Mouse (Mus musculus) embryo, embryonic 11.5 days (tissue): ENCODE results near the gene Itprip.
A peak's percentile ranks its signal among the peaks of the same experiment; 100 is the strongest.

Experiments
- DNase-seq: peaks from one replicate; pipeline ENCODE4 v3.0.0-alpha.2; 2012; ENCODE audit warnings: low read depth, low spot score

The Itprip gene

DNA sequence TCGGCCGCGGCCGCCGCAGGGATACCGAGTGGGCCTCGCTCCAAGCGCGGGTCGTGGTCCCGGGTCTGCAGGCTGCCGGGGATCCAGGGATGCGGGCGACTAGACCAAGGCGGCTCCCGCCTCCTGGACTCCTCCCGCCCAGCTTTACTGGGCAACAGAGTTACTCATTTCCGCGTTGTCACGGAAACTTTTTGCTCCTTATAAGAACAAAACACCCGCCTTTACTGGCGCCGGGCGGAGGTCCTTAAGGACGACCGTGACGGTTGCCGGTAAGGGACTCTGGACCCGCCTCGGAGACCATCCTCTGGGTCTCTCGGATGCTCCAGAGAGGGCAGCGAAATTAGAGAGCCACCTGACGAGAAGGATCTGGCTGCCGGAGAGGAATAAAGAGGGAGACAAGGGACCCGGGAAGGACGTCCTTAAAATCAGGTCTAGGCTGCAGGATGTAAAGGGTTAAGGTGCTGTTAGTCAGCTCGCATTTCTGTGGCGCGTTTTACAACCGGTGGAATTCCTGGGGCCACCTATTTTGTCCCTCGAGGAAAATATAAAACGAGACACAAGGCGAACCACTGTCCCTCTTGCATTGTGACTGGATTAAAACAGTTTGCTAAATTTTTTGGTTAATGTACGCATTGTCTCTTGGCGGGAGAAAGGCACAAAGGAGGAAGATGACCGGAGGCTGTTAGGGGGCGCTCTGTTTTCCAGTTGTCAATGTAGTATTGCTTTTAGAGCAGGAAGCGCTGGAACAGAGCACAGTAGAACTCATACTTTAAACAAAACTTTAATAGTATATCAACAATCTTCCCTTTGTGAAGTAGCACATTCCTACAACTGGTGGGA, at the start of gene Itprip, which contains the start of gene Cfap43:
Gene Itprip, minus strand, starts transcription at position 174 of the 840 bp plus-strand sequence.
Gene Cfap43, minus strand, starts transcription at position 162 of the 840 bp plus-strand sequence.
- peak; percentile 80 for DNase-seq

DNA sequence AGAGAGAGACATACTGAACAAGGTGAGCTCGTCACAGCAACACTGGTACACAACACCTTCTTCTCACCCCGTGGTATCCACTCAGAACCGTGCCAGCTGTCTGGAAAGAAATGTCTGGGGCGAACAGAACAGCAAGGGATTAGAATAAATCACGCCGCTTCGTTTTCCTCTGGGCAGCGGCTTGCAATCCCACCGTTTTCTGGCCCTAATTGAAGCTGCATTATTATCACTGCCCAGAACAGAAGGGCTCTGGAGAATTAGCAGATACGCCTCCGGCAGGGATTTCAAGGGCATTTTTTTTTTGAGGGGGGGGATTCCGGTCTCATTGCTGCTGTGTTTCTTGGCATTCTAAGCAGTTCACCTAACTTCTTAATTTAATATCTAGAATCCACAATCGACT, 39.1 kb upstream of the Itprip start:
- DNase-seq = no peak

DNA sequence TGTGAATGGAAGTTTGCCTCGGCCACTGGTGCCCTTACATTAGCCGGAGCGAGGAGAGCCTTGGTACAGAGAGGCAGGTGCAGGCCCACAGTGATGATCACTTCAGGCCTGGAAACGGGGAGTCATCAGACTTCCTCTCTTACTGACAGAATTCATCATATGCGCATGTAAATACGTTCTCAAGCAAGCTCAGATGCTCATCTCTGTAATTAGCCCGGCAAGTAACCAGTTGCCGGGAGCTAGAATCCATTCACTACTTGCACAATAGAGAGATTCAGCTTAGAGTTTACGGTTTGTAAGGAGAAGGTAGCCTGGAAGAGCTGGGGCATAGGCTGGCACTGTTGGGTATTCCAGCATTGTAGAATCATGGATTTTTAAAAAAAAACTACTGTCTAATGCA, 34.1 kb upstream of the Itprip start:
- DNase-seq = no peak

DNA sequence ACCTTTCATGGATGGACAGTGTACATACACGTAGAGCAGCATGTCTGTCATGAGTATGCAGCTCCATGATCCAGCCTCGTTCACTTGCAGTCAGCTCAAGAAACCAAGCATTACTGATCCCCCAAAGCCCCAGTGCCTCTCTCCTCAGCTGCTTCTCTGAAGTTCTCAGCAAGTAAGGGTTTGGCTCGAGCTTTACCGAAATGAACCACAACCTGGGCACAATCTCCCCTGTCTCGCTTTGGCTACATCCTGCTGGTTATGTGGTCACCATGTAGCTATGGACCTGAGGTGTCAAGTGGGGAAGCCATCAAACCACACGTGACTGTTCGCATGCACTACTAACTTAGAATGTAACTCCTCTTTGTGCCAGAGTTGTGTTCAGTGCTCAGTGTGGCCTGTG, 31.8 kb upstream of the Itprip start:
- no peak for DNase-seq

DNA sequence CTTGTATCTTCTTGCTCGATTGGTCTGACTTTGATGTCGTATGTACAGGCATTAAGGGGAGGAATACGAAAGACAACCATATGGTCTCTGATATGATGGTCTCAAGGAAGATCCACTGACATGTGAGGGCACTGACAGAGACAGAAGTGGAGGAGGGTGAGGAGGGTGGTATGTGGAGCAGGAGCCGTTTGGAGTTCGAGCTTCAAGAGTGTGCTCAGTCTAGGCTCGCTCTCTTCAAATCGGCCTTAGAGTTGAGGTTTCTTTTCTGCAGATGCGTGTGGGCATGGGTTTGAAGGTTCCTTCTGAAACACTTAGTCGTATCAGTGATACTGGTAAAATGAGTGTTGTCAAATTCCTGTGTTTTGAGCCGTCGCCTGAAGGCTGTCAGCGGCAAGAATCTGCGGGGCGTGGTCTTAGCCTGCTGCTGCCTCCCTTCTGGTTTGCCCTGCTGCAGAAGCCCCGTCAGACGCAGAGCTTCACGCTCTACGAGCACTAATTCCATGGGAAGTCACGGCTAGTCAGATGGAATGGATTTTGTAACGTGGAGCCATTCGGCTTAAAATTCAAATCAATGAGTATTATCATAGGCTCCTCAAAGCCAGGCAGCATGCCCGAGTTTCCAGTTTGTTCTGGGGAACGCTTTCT, 27.8 kb upstream of the Itprip start:
- no peak for DNase-seq

- DNase-seq = no peak
Measured at GRCm38 (mm10) chr19:47939361-47939760, 20.3 kb upstream of the Itprip start.

GRCm38 (mm10) chr19:47937443-47938406, 18.6 kb upstream of the Itprip start, which contains the start of gene Cfap58:
Gene Cfap58 (plus strand): TSS chr19:47937675.
- DNase-seq = peak; percentile 66

DNA sequence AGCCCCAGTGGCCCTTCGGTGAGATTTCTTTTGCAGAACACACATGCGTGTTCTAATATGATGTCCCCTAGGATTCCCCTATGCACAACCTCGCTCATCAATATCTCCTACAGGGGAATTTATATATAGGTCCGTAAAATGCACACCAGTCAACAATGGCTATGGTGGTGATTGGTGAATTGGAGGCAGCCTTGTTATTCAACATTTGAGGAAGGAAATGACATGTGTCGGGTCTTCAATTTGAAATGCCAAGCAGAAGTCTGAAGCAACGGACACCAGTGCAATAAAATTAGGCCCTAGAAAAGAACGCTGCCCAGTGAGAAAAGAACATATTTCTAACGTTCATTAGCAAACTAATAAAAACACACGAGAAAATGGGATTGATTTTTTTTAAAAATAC, 17.8 kb upstream of the Itprip start:
- no peak for DNase-seq

GRCm38 (mm10) chr19:47936490-47936889, 17.4 kb upstream of the Itprip start:
- DNase-seq = no peak

DNA sequence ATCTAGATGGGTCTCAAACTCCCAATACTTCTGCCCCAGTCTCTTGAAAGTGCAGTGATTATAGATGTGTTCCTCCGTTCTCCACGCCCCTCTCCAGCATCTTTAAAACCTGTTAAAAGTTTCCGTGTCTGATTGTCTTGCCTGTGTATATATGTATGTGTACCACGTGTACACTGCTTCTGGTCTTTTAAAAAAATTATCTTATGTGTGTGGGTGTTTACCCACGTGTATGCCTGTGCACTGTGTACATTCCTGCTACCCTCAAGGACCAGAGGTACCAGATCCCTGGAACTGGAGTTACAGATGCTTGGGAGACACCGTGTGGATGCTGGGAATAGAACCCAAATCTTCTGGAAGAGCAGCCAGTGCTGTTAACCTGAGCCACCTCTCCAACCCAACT, 16.4 kb upstream of the Itprip start:
- DNase-seq = no peak

- DNase-seq = no peak
Measured at GRCm38 (mm10) chr19:47934636-47935238, 15.6 kb upstream of the Itprip start.

DNA sequence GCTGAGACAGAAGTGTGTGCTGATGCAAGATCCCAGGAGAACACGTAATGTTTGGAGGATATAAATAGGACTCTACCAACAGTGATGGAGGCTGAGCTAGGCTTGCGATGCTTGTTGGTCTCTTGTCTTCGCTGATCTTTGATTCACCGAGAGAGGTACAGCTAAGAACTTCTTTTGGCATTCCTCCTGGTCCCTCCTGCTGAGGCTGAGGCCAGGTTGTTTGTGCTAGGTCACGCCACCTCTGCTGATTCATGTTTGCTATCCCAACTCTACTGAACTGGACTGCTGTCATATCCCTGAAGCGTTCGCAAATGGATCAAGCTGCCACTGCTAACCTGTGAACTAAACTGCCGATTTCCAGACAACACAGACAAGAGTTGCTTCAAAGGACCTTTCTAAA, 15.0 kb upstream of the Itprip start:
- DNase-seq = no peak

- DNase-seq = no peak
Measured at GRCm38 (mm10) chr19:47931982-47932638, 13.0 kb upstream of the Itprip start.

DNA sequence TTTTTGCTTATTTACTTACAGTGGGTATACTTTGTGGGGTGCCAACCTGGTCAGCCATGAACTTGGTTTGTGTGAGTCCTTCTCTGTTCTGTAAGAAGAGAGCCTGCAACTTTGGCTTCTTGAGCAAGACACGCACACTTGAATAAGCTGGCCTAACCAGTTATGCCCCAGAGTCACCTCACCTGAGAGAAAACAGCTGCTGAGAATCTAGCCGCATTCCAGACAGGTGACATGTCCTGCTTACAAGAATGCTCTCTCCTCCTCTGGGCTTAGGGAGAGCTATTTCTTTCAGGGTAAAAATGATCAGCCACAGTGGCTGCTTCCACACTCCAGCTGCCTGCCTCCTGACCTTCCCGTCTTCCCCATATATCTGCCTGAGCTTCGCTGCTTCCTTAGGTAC, 9.9 kb upstream of the Itprip start:
- DNase-seq = no peak

DNA sequence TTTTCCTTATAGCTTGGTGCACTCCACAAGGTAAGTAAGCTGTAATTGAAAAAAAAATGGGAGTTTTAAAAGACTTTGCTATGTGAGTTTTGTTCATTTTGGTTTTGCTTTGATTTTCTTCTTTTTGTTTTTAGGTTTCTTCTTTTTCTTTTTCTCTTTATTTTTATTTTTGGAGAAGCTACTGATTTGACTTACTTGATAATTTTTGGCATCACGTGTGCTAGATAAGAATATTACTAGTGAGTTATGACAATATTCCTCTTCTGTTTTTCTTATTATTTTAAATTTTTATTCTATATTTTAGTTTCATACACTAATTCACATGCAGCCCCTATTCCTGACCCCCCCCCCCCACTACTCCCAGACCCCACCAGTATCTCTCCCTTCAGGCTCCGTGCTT, 7.9 kb upstream of the Itprip start:
- no peak for DNase-seq

DNA sequence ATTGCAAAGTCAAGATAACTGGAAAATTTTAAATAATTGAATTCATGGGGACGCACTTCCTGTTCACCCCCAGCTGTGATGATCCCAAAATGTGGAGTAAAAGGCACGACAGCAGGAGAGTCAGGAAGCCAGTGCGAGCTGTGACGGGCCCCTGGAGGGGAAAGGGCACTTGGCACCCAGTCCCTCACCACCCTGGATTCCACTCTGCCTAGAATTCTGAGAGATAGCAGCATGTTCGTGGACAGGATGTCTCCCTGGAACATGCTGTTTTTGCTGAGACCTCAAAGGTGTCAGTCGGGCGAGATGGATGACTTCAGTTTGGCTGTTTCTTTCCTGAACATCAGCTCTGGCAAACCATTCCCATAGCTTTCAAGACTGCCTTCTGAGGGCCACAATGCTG, 6.7 kb upstream of the Itprip start:
- no peak for DNase-seq

- no peak for DNase-seq
Measured at GRCm38 (mm10) chr19:47919966-47920375, 872 bp upstream of the Itprip start.

GRCm38 (mm10) chr19:47918455-47919101, 521 bp downstream of the Itprip start:
- DNase-seq = no peak

- DNase-seq = no peak
Measured at GRCm38 (mm10) chr19:47918016-47918415, 1.1 kb downstream of the Itprip start.

- no peak for DNase-seq
Measured at GRCm38 (mm10) chr19:47917396-47917795, 1.7 kb downstream of the Itprip start.
